Mouse (Mus musculus): ENCODE measurements around the gene Klhl3.

- TF ChIP-seq CTCF (IDR thresholded peaks at IDR 0.05; ENCODE audit: control insufficient read depth, insufficient read depth, low read length) (no peak), POLR2A (IDR thresholded peaks at IDR 0.05; ENCODE audit: borderline replicate concordance, control insufficient read depth, low read depth, low read length) (no peak)
Measured at GRCm38 (mm10) chr13:57984637-57985036, 128.8 kb downstream of the Klhl3 start.
